Mouse (Mus musculus): Measurements from ENCODE around the gene Rnf115. TPM values are rescaled to one million over a fixed set of nuclear protein-coding genes. Genes with fewer than 3 reads are reported as not detected.
"Not testable (repeated sequence)": the region's sequence is repeated elsewhere in the genome, so short reads cannot be mapped to it uniquely, and the experiment has no call there.

Gene Rnf115
- polyA plus RNA-seq, 1 experiment: 57.0 TPM

GRCm38 (mm10) chr3:96735200-96735599 is 7.7 kb downstream of the Rnf115 start:
- DNase-seq: no peak
- TF ChIP-seq CTCF (IDR thresholded peaks at IDR 0.05; ENCODE audit: borderline replicate concordance, insufficient read depth, low read depth, low read length): no peak
- TF ChIP-seq POLR2A (IDR thresholded peaks at IDR 0.05; ENCODE audit: borderline replicate concordance, insufficient read depth, low read length): no peak
- Histone ChIP-seq H3K4me3 (replicated peaks; ENCODE audit: insufficient read depth, low read depth, low read length) (no peak overlapping the region), H3K27me3 (ENCODE audit: control insufficient read depth, insufficient read depth, low read length) (no peaks in the 10 kb centered on the region), H3K4me1 (ENCODE audit: control insufficient read depth, insufficient read depth, low read length) (peaks cover 14% of the 10 kb centered on the region; the same call in 1 of the 2 replicates), H3K27ac (ENCODE audit: insufficient read depth, low read length) (no peak overlapping the region)
- 79% methylated on average over 2 of the region's 2 CpGs for WGBS

- 3% methylated on average over 1 of the region's 1 CpGs for WGBS
- Histone ChIP-seq H3K27me3 (ENCODE audit: control insufficient read depth, insufficient read depth, low read length) (no peaks in the 10 kb centered on the region), H3K4me1 (ENCODE audit: control insufficient read depth, insufficient read depth, low read length) (peaks cover 13% of the 10 kb centered on the region; the same call in 1 of the 2 replicates), H3K4me3 (replicated peaks; ENCODE audit: insufficient read depth, low read depth, low read length) (no peak overlapping the region), H3K27ac (ENCODE audit: insufficient read depth, low read length) (no peak overlapping the region)
- TF ChIP-seq POLR2A (IDR thresholded peaks at IDR 0.05; ENCODE audit: borderline replicate concordance, insufficient read depth, low read length) (no peak), CTCF (IDR thresholded peaks at IDR 0.05; ENCODE audit: borderline replicate concordance, insufficient read depth, low read depth, low read length) (no peak)
- DNase-seq: no peak
Measured at GRCm38 (mm10) chr3:96737013-96737740, 9.7 kb downstream of the Rnf115 start.

- Histone ChIP-seq H3K27me3 (ENCODE audit: control insufficient read depth, insufficient read depth, low read length) (no peaks in the 10 kb centered on the region), H3K27ac (ENCODE audit: insufficient read depth, low read length) (no peak overlapping the region), H3K4me3 (replicated peaks; ENCODE audit: insufficient read depth, low read depth, low read length) (no peak overlapping the region), H3K4me1 (ENCODE audit: control insufficient read depth, insufficient read depth, low read length) (peaks cover 13% of the 10 kb centered on the region; the same call in 1 of the 2 replicates)
- TF ChIP-seq CTCF (IDR thresholded peaks at IDR 0.05; ENCODE audit: borderline replicate concordance, insufficient read depth, low read depth, low read length): no peak
- no peak for TF ChIP-seq POLR2A (IDR thresholded peaks at IDR 0.05; ENCODE audit: borderline replicate concordance, insufficient read depth, low read length)
- DNase-seq: no peak
- whole genome bisulfite sequencing: 49% methylated on average over 1 of the region's 1 CpGs
Measured at GRCm38 (mm10) chr3:96737995-96738394, 10.5 kb downstream of the Rnf115 start.

- not testable (repeated sequence) for H3K27me3 ChIP-seq (ENCODE audit: control insufficient read depth, insufficient read depth, low read length); DNase-seq; H3K27ac ChIP-seq (ENCODE audit: insufficient read depth, low read length); H3K4me3 ChIP-seq (replicated peaks; ENCODE audit: insufficient read depth, low read depth, low read length)
- H3K4me1 ChIP-seq (ENCODE audit: control insufficient read depth, insufficient read depth, low read length): peaks cover 13% of the 10 kb centered on the region; the same call in 1 of the 2 replicates
Measured at GRCm38 (mm10) chr3:96740279-96740678, 12.8 kb downstream of the Rnf115 start.

DNA sequence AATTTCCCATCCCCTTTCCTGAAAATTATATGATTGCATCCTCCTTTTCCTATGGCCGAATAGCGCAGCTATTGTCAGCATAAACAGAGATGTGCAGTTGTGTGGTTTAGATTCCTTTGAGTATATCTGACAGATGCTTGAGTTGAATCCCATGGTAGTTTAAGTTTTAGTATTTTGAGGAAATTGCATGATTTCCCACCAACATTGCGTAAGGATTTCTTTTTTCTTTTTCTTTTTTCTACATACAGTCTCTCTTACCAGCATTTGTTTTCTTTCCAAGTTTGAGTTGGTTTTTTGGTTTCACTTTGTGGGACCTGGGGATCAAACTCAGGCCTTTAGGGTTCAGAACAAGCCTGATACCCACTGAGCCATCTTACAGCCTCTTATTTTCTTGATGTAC is 16.9 kb downstream of the Rnf115 start:
- Histone ChIP-seq H3K27ac (ENCODE audit: insufficient read depth, low read length) (no peak overlapping the region), H3K4me1 (ENCODE audit: control insufficient read depth, insufficient read depth, low read length) (peaks cover 4% of the 10 kb centered on the region; the same call in 1 of the 2 replicates), H3K27me3 (ENCODE audit: control insufficient read depth, insufficient read depth, low read length) (no peaks in the 10 kb centered on the region), H3K4me3 (replicated peaks; ENCODE audit: insufficient read depth, low read depth, low read length) (no peak overlapping the region)
- TF ChIP-seq CTCF (IDR thresholded peaks at IDR 0.05; ENCODE audit: borderline replicate concordance, insufficient read depth, low read depth, low read length) (no peak), POLR2A (IDR thresholded peaks at IDR 0.05; ENCODE audit: borderline replicate concordance, insufficient read depth, low read length) (no peak)
- WGBS: 96% methylated on average over 3 of the region's 3 CpGs
- DNase-seq: no peak

DNA sequence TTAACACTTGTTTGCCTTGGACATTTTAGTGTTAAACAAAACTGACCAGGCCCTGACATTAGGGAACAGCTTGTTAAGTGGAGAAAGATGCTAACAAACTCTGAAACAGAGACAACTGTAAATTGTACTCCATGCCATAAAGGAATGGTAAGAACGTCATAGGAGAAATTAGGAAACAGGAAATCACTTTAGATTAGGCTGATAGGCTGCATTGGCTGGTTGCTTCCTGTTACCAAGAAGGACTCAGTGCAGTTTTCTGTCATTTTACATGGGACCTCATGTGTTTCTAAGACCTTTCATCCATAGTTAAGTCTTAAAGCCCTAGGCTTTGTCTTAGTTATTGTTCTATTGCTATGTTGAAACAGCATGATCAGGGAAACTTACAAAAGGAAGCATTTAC is 19.4 kb downstream of the Rnf115 start:
- TF ChIP-seq POLR2A (IDR thresholded peaks at IDR 0.05; ENCODE audit: borderline replicate concordance, insufficient read depth, low read length): no peak
- TF ChIP-seq CTCF (IDR thresholded peaks at IDR 0.05; ENCODE audit: borderline replicate concordance, insufficient read depth, low read depth, low read length): no peak
- H3K4me3 ChIP-seq (replicated peaks; ENCODE audit: insufficient read depth, low read depth, low read length): no peak overlapping the region
- no peaks in the 10 kb centered on the region for H3K27me3 ChIP-seq (ENCODE audit: control insufficient read depth, insufficient read depth, low read length)
- no peaks in the 10 kb centered on the region for H3K4me1 ChIP-seq (ENCODE audit: control insufficient read depth, insufficient read depth, low read length)
- no peak for DNase-seq
- no peak overlapping the region for H3K27ac ChIP-seq (ENCODE audit: insufficient read depth, low read length)
- 77% methylated on average over 1 of the region's 1 CpGs for whole genome bisulfite sequencing

DNA sequence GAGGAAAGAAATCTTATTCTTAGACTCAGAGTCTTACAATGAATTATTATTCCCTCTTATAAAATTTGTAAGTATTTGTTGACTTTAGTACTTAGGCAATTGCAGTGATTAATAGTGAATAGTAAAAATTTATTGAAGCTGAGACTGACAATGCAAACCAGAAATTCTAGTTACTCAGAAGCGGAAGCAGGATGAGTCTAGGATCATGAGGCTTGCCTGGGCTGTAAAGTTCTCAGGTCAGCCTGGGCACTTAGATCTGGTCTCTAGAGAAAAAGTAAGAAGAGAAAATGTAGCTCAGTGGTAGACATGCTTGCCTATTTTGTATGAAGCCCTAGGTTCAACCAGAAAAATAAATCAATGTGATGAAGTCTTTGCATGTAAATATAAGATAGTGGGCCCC is 28.5 kb downstream of the Rnf115 start:
- no peaks in the 10 kb centered on the region; the same call in 1 of the 2 replicates for H3K4me1 ChIP-seq (ENCODE audit: control insufficient read depth, insufficient read depth, low read length)
- TF ChIP-seq CTCF (IDR thresholded peaks at IDR 0.05; ENCODE audit: borderline replicate concordance, insufficient read depth, low read depth, low read length): no peak
- TF ChIP-seq POLR2A (IDR thresholded peaks at IDR 0.05; ENCODE audit: borderline replicate concordance, insufficient read depth, low read length): no peak
- no peak overlapping the region for H3K27ac ChIP-seq (ENCODE audit: insufficient read depth, low read length)
- no peaks in the 10 kb centered on the region for H3K27me3 ChIP-seq (ENCODE audit: control insufficient read depth, insufficient read depth, low read length)
- 98% methylated on average over 1 of the region's 1 CpGs for WGBS
- no peak overlapping the region for H3K4me3 ChIP-seq (replicated peaks; ENCODE audit: insufficient read depth, low read depth, low read length)
- DNase-seq: no peak

- 27% methylated on average over 7 of the region's 7 CpGs for WGBS
- peak; percentile 51 to 72 for DNase-seq
- TF ChIP-seq POLR2A (IDR thresholded peaks at IDR 0.05; ENCODE audit: borderline replicate concordance, insufficient read depth, low read length): no peak
- no peak for TF ChIP-seq CTCF (IDR thresholded peaks at IDR 0.05; ENCODE audit: borderline replicate concordance, insufficient read depth, low read depth, low read length)
- Histone ChIP-seq H3K4me3 (replicated peaks; ENCODE audit: insufficient read depth, low read depth, low read length) (no peak overlapping the region), H3K27me3 (ENCODE audit: control insufficient read depth, insufficient read depth, low read length) (no peaks in the 10 kb centered on the region), H3K27ac (ENCODE audit: insufficient read depth, low read length) (no peak overlapping the region; the same call in 1 of the 2 replicates), H3K4me1 (ENCODE audit: control insufficient read depth, insufficient read depth, low read length) (no peaks in the 10 kb centered on the region; the same call in 1 of the 2 replicates)
Measured at GRCm38 (mm10) chr3:96757691-96758090, 30.2 kb downstream of the Rnf115 start.
